Mouse (Mus musculus): Measurements from ENCODE around the gene Best1. TPM values are rescaled to one million over a fixed set of nuclear protein-coding genes. Genes with fewer than 3 reads are reported as not detected.
"Not testable (repeated sequence)": the region's sequence is repeated elsewhere in the genome, so short reads cannot be mapped to it uniquely, and the experiment has no call there.

Gene Best1
- total RNA-seq, 2 experiments from 2014 or later: 1.2 to 1.8 TPM

DNA sequence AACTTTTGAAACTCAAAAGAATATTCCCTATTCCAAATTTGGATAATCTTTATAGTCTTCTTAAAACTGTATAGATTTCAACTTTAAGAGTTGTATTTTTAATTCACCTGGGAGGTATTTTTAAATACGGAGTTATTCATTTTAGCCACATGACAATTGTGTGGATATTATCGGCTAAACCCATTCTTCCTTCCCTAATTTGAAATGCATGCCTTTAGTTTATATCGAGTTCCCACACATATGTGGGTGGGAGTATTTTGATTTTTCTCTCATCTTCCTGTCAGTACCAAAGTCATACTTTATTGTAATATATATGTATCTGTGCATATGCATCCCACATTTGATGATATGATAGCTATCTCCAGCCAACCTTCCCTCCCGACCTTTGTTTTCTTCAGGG lies 21.2 kb downstream of the Best1 start, which contains the start of gene Fth1:
Gene Fth1 (plus strand): TSS at position 341 of the 400 bp plus-strand sequence.
- intact Hi-C loops (cut with DNase I): no loop called here

GRCm38 (mm10) chr19:9979156-9979555 lies 22.3 kb downstream of the Best1 start:
- intact Hi-C loops (cut with DNase I): no loop called here

More for the DNA sequence above, 21.2 kb downstream of the Best1 start, which contains the start of gene Fth1:
- no peak for DNase-seq (ENCODE audit: extremely low spot score in 1 of 2, low spot score in 2 of 2)

DNA sequence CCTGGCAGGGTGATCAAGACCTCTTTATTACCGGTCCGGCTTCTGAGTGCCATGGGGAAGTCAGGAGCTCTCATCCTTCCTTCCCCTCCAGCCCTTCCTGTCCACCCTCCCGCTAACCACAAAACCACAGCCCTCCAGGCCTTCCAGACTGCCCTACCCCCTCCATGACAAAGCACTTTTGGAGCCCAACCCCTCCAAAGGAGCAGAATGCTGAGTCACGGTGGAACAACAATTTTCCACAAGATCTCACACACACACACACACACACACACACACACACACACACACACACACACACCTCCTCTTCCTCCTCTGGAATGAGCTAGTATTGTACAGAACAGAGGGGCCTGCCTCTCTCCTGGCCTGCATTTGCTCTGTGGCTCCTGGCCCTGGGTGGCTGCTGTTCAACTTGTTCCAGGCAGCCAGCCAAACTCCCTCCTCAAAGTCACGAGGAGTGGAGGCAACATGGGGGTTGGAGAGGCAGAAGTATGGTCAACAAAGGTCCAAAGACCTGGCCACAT lies 22.9 kb downstream of the Best1 start:
- peak; percentile 76 to 90 for DNase-seq (ENCODE audit: extremely low spot score in 1 of 2, low spot score in 2 of 2)
- intact Hi-C loops (cut with DNase I): no loop called here

More at GRCm38 (mm10) chr19:9979156-9979555, 22.3 kb downstream of the Best1 start:
- DNase-seq (ENCODE audit: extremely low spot score in 1 of 2, low spot score in 2 of 2): no peak

DNA sequence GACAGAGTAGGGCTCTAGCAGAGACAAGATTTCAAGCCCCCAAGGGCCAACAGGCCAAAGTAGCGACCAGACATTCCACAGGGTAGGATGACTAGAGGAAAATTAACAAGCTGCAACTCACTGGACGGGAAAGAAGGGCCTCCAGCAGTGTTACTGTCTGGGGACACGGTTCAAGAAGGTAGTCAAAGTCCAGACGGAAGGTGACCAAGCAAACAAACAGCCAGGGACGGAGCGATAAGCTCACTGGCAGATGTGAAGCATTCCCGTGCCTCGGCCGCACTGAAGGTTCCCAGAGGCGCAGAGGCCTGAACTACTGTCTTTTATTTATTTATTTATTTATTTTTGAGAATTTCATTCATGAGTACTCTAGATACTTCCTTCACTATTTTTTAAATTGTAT lies 24.3 kb downstream of the Best1 start:
- intact Hi-C loops (cut with DNase I): no loop called here

DNA sequence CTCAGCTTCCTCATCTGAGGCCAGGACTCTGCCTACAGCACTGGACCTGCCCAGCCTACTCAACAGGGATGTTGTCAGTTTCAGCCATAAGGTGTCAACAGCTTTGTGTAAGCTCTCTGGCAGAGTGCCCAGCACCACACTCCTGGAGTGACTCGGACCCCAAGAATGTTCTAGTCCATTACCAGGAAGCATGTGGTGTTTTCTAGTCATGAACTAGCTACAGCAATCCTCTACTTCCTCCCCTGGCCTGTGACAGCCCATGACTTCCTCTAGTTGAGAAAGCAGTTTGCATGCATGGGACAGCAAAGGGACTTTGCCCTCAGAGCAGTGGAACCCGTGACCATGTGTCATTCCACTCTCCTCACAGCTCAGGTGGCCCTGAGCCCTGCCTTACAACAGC lies 26.6 kb downstream of the Best1 start:
- DNase-seq (ENCODE audit: extremely low spot score in 1 of 2, low spot score in 2 of 2): peak in 1 of 2 experiments; percentile 65
- intact Hi-C loops (cut with DNase I): not testable (repeated sequence)

More for the DNA sequence above, 24.3 kb downstream of the Best1 start:
- no peak for DNase-seq (ENCODE audit: extremely low spot score in 1 of 2, low spot score in 2 of 2)

DNA sequence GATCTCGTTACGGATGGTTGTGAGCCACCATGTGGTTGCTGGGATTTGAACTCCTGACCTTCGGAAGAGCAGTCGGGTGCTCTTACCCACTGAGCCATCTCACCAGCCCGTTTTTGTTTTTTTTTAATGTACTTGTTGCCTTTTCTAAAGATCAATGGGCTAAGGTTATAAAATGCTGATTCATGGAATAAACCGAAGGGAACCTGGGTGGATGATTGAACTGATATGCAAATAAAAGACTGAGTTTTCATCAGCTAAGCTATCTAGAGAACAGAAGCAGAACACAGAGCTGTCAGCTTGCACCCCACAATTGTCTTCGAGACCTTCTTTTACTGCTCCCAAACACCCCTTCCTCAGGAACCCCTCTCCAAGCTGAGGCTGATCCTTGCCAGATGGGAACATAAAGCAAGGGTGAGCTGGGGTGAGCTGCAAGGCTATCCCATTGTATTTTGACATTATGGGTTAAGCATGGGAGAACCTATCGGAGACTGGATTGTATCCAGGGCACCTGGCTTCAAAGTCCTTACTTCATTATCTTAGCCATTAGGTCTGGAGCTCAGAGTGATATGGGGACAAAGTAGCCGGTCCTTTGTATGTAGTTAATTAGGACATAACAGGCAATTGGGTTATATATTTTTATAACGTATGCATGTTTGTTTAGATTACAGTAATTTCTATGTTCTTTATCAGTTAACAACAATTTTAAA lies 33.2 kb downstream of the Best1 start:
- intact Hi-C loops (cut with DNase I): no loop called here
- no peak for DNase-seq (ENCODE audit: extremely low spot score in 1 of 2, low spot score in 2 of 2)

GRCm38 (mm10) chr19:9966096-9966867 lies 35.2 kb downstream of the Best1 start:
- intact Hi-C loops (cut with DNase I): no loop called here
- no peak for DNase-seq (ENCODE audit: extremely low spot score in 1 of 2, low spot score in 2 of 2)

- intact Hi-C loops (cut with DNase I): no loop called here
- no peak for DNase-seq (ENCODE audit: extremely low spot score in 1 of 2, low spot score in 2 of 2)
Measured at GRCm38 (mm10) chr19:9964205-9964916, 37.1 kb downstream of the Best1 start.

DNA sequence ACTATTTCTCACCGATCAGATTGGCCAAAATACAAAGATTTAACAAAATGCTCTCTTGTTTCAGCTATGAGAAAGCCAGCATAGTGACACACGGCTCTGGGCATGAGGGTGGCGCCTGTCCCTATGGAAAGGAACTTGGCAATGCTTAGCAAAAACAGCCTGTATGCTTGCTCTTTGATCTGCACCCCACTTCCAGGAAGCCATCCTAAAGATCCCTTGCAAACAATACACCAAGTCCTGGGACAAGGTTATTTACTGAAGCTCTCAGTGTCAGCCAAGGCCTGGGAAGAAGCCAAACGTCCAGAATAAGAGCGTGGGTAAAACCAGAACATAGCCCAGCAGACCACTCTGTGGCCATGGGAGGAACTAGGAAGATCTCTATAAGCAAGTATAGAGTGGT lies 40.7 kb downstream of the Best1 start:
- intact Hi-C loops (cut with DNase I): no loop called here
- DNase-seq (ENCODE audit: extremely low spot score in 1 of 2, low spot score in 2 of 2): no peak

- no peak for DNase-seq (ENCODE audit: extremely low spot score in 1 of 2, low spot score in 2 of 2)
- intact Hi-C loops (cut with DNase I): no loop called here
Measured at GRCm38 (mm10) chr19:9957965-9958364, 43.5 kb downstream of the Best1 start.

DNA sequence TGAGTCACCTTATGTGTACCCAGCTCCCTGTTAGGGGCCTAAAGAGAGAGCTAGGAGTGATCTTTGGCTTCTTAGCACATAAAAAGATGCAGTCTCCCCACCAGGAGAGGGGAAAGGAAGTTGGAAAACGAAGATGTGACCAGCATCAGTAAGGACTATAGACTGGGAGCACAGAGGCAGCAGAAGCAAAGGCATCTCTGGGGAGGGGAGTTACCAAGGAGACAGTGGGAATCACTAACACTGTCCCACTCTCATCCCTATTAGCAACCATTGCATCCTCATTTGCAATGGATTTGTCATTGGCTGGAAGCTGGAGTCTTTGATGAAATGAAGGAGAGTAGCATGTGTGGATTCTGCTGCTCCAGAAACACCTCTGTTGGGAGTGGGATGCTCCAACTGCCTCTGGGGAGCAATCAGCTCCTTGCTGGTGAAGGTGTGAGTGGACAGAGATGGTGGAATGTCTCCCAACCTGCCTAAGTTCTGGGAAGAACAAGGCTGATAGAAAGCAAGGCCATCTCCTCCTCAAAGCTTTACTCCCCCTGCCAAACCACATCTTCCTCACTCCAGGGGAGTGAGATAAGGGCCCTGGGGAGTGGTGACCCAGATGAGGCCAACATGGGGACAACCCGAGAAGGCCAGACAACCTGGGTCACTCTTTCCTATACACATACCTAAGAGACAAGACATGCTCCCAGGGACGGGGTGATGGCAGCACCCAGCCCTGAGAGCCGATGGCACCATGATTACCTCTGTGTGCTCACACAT lies 44.6 kb downstream of the Best1 start:
- no peak for DNase-seq (ENCODE audit: extremely low spot score in 1 of 2, low spot score in 2 of 2)
- intact Hi-C loops (cut with DNase I): no loop called here

DNA sequence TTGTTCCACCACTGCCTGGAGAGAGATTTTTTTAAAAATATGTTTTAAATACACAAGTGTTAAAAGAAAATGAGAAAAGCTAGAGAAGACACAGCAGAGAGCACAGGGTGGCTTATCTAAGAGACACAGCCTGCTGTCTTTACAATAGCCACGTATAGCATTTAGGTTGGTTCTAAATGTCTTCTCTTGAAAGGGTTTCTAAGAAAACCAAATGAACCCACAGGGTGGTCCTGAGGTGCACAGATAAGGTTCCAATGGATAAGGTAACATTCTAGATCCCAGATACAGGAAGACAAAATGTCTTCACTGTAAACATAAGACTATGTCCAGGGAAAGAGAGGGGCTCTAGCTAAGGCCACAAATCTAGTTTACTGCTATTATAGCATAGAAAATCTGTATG lies 46.0 kb downstream of the Best1 start:
- intact Hi-C loops (cut with DNase I): no loop called here
- no peak for DNase-seq (ENCODE audit: extremely low spot score in 1 of 2, low spot score in 2 of 2)

- intact Hi-C loops (cut with DNase I): no loop called here
- DNase-seq (ENCODE audit: extremely low spot score in 1 of 2, low spot score in 2 of 2): no peak
Measured at GRCm38 (mm10) chr19:9954811-9955202, 46.6 kb downstream of the Best1 start.

- intact Hi-C loops (cut with DNase I): no loop called here
- DNase-seq (ENCODE audit: extremely low spot score in 1 of 2, low spot score in 2 of 2): peak; percentile 60 to 80
Measured at GRCm38 (mm10) chr19:9954055-9954810, 47.2 kb downstream of the Best1 start.

- no peak for DNase-seq (ENCODE audit: extremely low spot score in 1 of 2, low spot score in 2 of 2)
- intact Hi-C loops (cut with DNase I): no loop called here
Measured at GRCm38 (mm10) chr19:9952912-9953311, 48.5 kb downstream of the Best1 start.

DNA sequence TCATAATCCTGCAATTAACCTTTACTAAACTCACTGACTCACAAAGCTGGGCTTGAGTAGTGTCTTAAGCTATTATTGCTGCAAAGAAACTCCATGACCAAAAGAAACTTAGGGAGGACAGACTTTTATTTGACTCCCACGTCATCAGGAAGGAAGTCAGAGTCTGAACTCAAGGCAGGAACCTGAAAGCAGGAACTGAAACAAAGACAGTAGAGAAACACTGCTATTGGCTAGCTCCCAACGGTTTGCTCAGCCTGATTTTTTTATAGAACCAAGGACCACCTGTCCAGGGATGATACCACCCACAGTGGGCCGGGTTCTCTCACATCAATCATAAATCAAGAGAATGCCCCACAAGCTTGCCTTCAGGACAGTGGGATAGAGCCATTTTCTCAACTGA lies 49.0 kb downstream of the Best1 start:
- peak in 1 of 2 experiments; percentile 33 for DNase-seq (ENCODE audit: extremely low spot score in 1 of 2, low spot score in 2 of 2)
- intact Hi-C loops (cut with DNase I): no loop called here

DNA sequence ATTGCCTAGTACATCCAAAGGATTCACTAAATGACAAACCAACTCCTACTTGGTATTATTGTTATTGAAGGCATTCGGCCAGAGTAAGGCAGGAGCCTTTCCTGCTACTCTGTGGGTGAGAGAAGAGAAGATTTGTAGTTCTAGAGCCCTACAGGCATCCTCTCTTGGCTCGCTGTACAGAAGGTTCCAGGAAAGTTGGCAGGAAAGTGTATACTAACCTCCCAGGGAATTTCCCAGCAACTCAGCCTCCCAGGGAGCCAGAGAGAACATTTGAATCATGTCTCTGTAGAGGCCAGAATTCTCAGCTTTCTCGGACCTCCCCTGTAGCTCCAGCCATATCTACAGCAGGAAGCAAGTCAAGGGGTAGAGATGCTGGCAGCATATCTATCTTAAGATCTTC lies 54.4 kb downstream of the Best1 start:
- DNase-seq (ENCODE audit: extremely low spot score in 1 of 2, low spot score in 2 of 2): peak; percentile 36 to 61
- intact Hi-C loops (cut with DNase I): no loop called here

All from left cerebral cortex, postnatal 10 days (tissue).